Mouse (Mus musculus): ENCODE data around the gene Cd28.

Cd28 gene

DNA sequence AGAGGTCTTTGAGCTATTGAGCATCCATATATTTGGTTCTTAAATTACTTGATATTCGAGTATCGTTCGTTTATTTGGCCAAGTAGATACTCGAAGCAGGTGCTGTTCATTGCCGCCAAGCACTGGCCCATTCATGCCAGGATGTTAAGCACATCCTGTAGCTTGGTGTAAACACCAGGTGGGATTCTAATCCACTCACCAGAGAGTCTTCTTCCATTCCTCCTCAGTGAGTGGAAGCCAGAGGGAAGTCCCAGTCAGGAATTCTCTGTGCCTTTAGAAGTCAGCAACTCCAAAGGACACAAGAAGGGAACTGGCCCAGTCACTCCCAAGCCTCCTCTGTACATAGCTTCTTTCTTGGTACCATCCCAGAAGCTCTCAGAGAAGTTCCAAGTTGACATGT, at the start of gene Cd28:
Gene Cd28 (plus strand): TSS at position 234 of the 400 bp plus-strand sequence.
- DNase-seq (ENCODE audit: low read depth) = no peak

DNA sequence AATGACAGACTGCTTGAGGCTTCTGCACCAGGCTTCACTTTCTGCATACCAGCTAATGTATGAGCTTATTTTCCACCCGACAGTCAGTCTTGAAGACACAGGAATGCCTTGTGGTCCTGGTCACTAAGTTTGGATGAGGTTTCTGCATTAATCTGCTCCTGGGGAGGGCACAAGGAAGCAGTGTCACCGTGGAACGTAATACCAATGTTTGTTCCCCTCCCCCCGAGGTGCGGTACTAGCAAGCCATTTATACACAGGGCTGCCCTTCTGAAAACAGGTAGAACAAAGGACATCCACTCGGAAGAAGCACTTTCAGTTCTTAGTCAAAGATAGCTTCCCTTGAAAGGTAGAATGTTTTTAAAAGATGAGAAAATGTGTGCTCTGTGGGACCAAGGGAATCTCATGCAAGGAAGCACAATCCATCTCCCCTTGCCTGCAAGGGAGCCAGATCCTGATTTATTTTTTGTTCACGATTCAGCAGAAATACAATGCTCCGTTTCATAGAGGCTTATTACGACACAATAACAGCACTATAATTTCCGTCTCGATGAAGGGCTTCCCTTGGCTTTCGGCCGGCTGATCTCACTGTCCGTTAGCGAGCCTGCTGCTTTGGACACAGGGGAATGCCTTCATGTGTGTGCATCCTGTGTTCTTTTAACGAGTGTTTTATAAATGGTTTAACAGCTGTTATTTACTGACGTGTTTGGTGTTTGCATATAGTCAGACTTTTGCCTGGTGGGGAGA, 48.6 kb upstream of the Cd28 start:
- no peak for DNase-seq (ENCODE audit: low read depth)

DNA sequence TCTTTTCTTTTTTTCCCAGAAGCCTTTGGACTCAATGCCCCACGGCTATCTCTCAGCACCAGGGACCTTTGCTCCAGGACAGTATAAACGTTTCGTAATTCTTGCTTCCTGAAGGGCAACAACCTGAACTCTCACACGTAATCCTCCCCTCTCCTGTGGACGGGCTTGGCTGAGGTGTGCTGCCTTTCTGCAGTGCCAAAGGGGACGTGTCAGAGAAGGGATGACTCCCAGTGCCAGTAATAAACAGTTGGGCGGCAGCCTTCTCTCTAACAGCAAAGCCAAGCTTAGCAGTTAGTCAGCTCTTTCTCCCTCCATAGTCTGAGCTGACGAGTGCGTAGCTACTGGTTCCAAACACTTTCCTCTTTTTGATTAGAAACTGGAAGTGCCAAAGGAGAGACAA, 47.6 kb upstream of the Cd28 start:
- DNase-seq (ENCODE audit: low read depth) = no peak

DNA sequence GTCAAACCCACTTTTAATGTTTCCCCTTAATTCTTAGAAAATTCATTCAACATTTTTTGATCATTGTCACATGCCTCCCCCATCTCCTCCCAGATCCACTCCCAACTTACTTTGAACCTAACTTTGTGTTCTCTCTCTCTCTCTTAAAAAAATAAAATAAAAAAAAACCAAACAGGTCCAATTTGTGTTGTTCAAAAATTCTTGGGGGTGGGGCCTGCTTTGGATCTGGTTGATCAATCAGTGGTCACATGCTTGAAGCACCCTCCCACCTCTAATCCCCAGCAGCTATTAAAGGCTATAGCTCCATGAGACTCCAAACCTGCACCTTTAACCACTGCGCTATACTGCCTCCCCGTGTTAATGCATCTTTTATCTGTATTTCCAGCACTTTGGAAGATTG, 46.9 kb upstream of the Cd28 start:
- DNase-seq (ENCODE audit: low read depth) = no peak

DNA sequence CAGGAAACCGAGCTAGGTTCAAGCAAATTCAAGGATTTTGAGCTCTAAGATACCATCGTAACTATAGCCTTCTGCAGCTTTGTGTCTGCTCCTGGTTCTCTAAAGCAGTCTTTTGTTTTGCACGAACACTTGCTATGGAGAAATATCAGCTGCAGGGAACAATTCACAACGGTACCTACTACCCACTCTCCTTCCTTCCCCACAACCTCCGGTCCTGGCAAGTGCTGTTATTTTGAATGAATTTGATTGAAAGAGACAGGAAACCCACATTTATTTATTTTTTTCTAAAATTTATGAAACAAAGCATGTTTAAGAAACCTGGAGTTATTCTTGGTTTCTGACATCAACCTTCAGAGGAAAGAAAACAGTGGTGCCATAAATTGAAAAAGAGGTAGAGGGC, 46.4 kb upstream of the Cd28 start:
- no peak for DNase-seq (ENCODE audit: low read depth)

DNA sequence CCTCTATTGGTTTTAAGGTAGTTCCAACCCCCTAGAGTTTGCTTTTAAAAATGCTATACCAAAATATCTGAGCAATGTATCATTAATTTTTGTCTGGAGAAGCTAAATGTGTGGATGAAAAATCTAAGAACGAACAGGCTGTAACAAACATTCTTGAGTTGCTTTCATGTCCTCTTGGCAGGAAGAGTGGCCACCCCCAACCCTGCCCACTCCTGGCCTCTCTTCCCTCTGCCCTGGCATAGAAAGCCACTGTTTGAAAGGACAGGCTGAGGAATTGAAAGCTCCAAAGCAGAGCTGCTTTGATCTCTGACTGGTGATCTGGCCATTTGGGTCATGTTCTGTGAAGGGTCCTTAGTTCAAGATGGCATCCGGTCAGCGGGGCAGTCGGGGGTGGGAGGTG, 32.8 kb upstream of the Cd28 start:
- no peak for DNase-seq (ENCODE audit: low read depth)

DNA sequence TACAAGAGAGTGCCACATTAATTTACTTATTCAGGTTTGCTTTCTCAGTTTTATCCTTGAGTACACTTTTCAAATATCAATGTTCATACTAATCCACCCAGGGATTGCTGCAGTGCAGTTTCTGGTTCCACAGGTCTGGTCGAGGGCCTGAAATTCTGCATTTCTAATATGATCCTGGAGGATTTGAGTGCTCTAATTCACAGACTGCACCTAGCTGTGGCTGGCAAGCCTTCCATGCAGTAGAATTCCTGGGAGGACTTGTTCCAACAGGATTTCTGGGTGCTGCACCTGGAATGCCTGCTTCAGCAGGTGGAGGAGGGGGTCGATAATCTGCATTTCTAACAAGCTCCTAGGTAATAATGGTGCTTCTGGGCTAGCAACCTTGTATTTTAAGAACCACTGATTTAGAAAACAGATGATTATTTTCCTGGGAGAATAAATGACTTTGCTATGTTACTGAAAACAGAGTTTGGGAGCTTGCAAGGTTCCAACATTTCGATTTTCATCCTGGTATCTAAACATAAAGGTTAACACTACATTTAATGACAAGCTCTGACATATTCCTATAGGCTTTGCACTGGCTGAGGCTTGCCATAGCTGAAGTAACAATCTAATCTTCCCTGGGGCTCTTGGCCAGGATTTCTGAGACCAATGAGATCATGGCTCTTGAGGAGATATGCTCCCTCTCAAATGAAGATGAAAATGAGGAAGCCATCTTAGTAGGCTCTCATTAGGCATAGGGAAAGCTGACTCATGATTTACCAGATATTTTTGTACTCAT, 20.3 kb upstream of the Cd28 start:
- DNase-seq (ENCODE audit: low read depth) = no peak

DNA sequence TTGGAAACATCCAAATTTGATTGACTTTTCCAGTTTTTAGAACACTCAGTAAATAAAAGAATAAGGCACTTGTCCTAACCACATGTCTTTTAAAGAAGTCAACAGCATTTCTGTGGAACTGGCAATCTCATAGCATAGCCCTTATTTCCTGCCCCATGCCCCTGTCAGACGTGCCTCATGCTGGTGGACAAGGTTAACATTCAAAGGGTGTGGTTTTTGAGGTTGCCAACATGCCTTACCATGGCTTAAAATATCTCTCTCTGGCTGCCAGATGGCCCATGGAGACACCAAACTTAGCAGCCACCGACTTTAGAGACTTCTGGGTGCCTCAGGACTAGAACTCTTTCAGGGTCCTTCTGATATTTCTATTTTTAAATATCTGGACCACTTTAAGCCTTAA, 14.0 kb upstream of the Cd28 start:
- DNase-seq (ENCODE audit: low read depth) = no peak

DNA sequence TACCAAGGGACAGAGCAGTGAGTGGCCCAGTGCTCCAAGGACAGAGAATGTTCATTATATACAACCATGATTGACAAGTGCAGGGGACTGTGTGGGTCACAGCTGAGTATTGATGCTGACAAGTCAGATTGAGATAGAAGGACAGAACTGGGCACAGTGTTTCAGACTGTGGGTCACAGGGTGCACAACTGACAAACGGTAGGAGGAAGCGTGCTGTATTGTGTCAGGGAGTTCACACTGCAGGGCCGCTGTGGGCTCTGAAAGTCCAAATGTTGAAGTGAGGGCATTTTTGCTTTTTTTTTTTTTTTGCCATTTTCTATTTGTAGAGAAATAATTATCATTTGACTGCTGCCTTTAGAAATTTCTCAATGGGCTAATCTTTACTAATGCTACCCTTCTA, 3.4 kb upstream of the Cd28 start:
- no peak for DNase-seq (ENCODE audit: low read depth)

DNA sequence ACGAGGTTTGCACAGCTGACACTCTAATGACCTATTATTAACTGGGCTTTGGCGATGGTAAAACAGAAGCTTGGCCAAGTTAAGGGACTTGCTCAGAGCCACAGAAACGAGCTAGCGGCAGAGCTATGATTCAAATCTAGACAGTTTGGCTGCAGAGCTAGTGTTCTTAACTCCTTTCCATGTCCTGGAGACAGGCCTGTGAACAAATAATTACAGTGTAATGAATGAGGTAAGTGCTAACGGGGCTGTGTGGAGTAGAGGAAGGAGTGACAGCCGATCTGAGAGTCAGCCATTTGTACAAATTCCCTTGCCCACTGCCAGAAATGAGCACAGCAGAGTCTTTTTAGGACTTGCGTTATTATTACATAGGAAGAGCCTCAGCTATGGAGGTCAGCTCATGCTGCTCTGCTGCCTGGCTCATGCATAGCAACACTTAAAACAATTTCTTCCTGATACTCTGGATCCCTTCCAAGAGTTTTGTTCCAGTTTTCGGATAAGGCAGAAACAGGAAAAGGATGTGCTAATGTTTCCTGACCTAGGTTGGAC, 876 bp upstream of the Cd28 start:
- DNase-seq (ENCODE audit: low read depth) = no peak

DNA sequence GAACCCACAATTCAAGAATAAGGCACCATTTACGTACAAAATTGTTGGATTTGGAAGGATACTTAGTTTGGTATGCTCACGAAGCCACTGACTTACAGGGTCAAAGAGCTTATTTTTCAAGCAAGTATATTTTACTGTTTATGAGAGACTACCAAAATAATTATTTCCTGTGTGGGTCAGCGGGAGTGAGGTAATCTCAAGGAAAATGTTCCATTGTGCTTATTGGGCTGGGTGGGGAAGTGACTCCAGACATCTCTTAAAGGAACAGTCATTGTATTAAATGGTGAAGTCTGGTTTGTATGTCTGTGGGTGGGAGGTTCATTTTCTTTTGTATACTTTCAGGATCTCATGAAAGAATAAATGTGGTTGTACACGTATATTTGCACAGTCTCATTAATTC, 2.0 kb downstream of the Cd28 start:
- DNase-seq (ENCODE audit: low read depth) = no peak

DNA sequence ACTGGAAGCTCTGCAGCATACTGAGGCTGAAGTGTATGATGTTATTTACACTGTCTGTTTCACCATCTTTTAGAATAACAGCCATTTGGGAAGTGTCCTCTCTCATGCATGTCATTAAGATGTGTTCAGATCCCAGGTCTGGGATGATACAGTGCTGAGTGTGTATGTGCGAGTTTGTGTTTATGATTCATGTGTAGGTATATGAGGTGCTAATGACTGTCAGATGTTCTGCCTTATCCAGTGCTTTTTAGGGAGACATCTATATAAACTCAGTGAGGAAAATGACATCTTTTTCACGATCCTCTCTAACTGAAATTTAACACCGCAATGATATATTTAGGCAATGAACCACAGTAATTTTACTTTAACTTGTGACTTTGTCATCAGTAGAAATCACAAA, 7.0 kb downstream of the Cd28 start:
- DNase-seq (ENCODE audit: low read depth) = no peak

DNA sequence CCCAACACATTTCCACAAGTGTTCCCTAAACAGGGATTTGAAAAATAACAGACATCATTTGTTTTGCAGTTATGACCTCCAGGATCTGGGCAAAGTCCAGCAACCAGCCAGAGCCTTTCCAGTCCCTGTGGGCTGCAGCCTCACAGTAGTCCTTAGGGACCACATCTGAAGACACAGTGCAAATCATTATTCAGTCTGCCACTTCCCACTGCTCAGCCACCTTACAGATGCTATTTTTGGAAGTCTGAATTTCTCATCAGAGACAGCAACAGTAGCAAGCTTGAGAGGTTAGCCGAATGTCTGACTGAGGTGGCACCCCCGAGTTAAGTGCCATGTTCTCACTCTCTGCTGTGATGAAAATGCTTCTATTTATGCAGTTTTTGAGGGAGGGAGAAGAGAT, 15.3 kb downstream of the Cd28 start:
- no peak for DNase-seq (ENCODE audit: low read depth)

DNA sequence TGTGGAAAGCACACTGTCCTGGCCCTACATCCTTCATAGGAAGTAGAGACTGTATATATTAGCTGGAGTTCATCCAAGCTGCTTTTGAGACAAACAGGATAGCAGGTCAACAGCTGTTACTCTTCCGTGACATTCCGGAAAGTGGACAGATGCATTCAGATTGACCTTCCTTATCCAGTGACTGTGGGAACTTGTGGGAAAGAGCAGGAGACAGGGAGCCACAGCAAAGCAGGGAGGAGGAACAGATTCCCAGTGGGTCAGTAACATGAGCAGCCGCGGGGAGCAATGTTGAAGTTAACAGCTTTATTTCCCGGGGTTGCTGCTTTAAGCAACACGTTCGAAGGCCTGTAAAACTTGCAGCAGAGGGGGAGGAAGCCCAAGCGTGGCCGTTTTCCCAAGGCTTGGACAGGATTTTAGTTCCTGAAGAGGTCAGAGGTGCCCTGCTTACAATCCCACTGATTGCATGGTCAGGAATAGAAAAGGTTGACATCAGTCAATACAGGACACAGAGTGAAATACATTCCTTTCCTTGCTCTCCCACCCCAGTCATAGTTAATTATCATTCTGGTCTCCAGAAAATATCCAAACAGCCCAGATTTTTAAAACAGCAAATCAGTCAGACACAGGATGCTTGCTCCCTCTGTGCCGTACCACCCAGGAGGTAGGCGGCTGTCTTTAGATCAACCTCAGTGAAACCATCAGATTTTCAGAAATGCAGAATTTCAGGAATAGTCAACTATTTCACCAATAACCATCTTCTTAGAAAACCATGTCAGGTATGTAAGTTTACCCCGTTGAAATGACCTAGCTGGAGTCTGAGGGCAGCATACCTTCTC, 18.7 kb downstream of the Cd28 start:
- DNase-seq (ENCODE audit: low read depth) = no peak

DNA sequence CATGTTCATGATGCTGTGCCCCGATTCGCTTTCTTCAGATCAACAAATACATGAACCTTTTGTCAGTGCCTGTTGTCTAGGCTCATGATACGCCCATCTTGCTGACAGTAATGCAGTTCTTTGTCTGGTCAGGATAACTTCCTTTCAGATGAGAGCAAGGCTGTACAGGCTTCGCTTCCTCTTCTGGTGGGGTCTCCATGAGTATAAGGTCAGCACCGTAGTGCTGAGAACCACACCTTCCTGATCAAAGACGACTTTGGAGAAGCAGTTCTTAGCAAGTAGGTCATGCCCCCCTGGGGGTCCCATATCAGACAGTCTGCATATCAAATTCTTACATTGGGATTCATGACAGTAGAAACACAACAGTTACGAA, 19.3 kb downstream of the Cd28 start:
- DNase-seq (ENCODE audit: low read depth) = no peak

DNA sequence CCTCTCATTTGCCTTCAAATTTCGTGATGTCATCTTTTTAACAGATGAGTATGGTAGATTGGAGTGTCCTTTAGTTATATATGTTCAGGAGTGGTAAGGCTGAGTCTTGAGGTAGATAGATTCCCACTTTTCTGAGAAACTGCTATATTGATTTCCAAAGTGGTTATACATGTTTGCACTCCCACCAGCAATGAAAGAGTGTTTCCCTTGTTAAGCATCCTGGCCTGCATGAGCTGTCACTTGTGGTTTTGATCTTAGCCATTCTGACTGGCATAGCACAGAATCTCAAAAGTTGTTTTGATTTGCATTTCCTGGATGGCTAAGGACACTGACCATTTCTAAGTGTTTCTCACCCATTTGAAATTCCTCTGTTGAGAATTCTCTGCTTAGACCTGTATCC, 27.7 kb downstream of the Cd28 start:
- no peak for DNase-seq (ENCODE audit: low read depth)

DNA sequence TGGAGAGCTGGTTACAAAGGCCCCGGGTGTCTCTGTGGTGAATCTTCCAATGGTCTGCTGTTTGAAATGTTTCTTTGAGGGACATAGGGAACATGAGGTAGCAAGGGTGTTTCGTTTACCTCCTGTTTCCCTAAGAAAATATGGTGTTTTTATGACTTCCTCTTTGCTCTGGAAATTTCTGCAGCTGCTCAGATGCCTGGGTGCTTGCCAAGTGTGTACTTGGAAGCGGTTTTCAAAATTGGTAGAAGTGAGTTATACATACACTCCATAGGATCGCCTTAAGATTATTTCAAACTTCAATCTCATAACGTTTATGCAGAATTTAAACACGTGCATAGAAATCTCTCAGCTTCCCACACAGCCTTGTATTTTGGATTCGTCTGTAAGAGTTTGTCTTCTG, 29.1 kb downstream of the Cd28 start:
- DNase-seq (ENCODE audit: low read depth) = no peak

DNA sequence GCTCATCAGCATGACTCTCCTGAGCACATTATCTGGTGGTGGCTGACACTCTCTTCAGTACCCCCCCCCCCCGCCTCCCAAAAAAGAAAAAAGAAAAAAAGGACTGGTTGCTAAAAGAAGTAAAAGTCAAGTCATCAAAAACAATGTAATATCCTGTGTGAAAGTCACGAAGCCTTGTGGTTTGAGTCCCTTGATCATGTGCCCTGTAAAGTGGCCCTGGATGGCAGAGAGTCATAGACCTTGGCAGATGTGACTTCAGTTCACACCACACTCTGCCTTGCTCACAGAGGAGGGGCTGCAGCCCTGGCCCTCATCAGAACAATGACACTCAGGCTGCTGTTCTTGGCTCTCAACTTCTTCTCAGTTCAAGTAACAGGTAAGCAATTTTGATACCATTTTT, 29.6 kb downstream of the Cd28 start:
- DNase-seq (ENCODE audit: low read depth) = no peak

DNA sequence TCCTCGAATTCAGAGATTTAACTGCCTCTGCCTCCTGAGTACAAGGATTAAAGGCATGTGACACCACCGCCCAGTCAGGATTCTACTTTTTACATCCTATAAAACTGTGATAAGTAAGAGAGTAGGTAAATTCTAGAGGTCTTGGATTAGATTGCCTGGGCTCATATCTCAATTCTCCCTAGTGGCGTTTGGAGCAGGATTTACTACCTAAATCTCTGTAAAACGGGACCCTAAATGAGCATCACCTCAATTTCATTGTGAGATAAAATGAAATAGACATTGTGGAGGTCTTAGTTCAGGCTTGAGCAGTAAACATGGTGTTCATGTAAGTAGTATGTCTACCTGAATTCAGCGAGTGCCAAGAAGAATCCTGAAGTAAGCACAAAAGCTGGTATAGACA, 30.3 kb downstream of the Cd28 start:
- no peak for DNase-seq (ENCODE audit: low read depth)

DNA sequence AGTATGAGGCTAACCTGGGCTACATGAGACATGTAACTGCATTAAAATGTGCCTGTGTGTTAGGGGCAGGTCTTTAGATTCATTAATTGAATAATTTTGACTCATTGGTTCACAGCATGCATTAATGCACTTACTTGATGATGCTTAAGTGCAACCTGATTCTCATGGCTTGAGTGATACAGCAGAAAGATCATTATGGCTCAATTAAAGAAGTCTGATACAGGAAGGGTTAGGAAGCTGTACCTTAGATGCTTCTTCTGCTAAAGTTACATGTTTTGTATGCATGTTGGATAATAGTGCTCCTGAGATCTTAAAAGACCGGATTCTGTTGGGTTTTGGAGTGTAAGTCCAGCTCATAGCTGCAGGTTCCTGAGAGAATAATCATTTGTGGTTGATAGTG, 31.7 kb downstream of the Cd28 start:
- DNase-seq (ENCODE audit: low read depth) = no peak

DNA sequence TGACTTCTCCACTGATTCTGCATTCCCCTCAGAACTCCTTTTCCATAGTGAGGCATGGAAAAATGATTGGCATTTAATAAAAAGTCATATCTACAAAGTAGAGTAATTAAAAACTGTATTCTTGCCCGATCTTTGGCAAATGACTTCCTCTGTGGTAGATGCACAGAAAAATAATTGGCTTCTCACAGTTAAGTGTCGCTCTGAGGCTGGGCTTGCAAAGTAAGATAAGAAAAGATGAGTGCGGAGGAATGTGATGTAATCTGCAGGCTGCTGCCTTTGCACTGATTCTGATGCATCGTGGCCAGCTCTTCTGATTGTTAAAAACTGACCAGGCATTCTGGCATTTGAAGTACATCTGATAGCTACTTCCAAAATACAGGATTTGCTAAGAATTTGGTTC, 32.3 kb downstream of the Cd28 start:
- DNase-seq (ENCODE audit: low read depth) = no peak

DNA sequence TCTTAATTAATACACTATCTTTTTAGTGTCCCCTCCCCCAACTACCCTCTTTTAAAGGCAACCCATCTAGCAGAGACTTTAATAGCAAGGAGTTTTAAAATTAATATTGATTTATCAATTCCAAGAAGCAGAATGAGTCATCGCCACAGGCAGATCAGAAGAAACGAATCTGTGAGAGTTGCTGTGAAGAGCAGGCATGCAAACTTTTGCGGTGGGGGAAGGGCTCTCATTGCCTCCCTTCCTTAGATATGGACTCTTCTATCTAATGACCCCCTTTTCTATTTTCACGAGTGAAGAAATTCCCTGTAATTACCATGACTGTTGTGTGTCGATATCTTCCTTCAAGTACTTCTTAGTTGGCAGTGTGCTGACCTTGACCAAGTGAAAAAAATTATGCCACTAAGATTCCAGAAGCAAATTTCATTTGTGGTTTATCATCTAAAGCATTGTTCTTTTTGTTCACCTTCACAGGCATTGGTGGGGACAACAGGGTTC, 32.8 kb downstream of the Cd28 start:
- DNase-seq (ENCODE audit: low read depth) = no peak
